Mouse (Mus musculus) T-helper 17 cell (primary cell): ENCODE measurements around the gene Prokr2.
"Not testable (repeated sequence)": the region's sequence is repeated elsewhere in the genome, so short reads cannot be mapped to it uniquely, and the experiment has no call there.

Source experiments
- in situ Hi-C, 2 experiments: fragments of 300-600 bp; cut with MboI, MseI; formaldehyde crosslinking; loops; 1 replicate in 1 of 2; 2 replicates in 1 of 2; pipeline ENCODE4 v1.15.1; 2025; ENCODE audit warnings: high pct_unique_total_duplicates in 2 of 2

The Prokr2 gene

GRCm38 (mm10) chr2:132343846-132344245 is 41.4 kb downstream of the Prokr2 start:
- in situ Hi-C loops = no loop called here

GRCm38 (mm10) chr2:132341293-132341692 is 44.0 kb downstream of the Prokr2 start:
- in situ Hi-C loops = no loop called here

GRCm38 (mm10) chr2:132340350-132340749 is 44.9 kb downstream of the Prokr2 start:
- in situ Hi-C loops = no loop called here

- in situ Hi-C loops = loop anchor here in 1 of 2 experiments (10.0 kb wide), 1 partner anchor 672 kb away; no protein-coding TSS in a partner anchor
These were observed 48.0 kb downstream of the Prokr2 start for GRCm38 (mm10) chr2:132337202-132337601.

- in situ Hi-C loops = loop anchor here (5.0 kb wide), 3 partner anchors 59 to 169 kb away; no protein-coding TSS in a partner anchor
These were observed 61.7 kb downstream of the Prokr2 start for GRCm38 (mm10) chr2:132323541-132323940.

- in situ Hi-C loops = loop anchor here (5.0 kb wide), 3 partner anchors 62 to 172 kb away; no protein-coding TSS in a partner anchor
These were observed 64.7 kb downstream of the Prokr2 start for GRCm38 (mm10) chr2:132320516-132320915.

- in situ Hi-C loops = no loop called here
These were observed 68.1 kb downstream of the Prokr2 start for GRCm38 (mm10) chr2:132317178-132317577.

GRCm38 (mm10) chr2:132316041-132316808 is 69.0 kb downstream of the Prokr2 start:
- in situ Hi-C loops = no loop called here

GRCm38 (mm10) chr2:132314057-132314456 is 71.2 kb downstream of the Prokr2 start:
- in situ Hi-C loops = not testable (repeated sequence)

- in situ Hi-C loops = no loop called here
These were observed 71.7 kb downstream of the Prokr2 start for GRCm38 (mm10) chr2:132313568-132313967.

- in situ Hi-C loops = no loop called here
These were observed 72.6 kb downstream of the Prokr2 start for GRCm38 (mm10) chr2:132312616-132313015.

GRCm38 (mm10) chr2:132309398-132309930 is 75.8 kb downstream of the Prokr2 start:
- in situ Hi-C loops = loop anchor here in 1 of 2 experiments (10.0 kb wide), 1 partner anchor 395 kb away; no protein-coding TSS in a partner anchor

- in situ Hi-C loops = loop anchor here in 1 of 2 experiments (10.0 kb wide), 1 partner anchor 396 kb away; no protein-coding TSS in a partner anchor
These were observed 76.4 kb downstream of the Prokr2 start for GRCm38 (mm10) chr2:132308829-132309228.

- in situ Hi-C loops = loop anchor here in 1 of 2 experiments (10.0 kb wide), 1 partner anchor 397 kb away; no protein-coding TSS in a partner anchor
These were observed 77.9 kb downstream of the Prokr2 start for GRCm38 (mm10) chr2:132307213-132307843.

GRCm38 (mm10) chr2:132305988-132306387 is 79.3 kb downstream of the Prokr2 start:
- in situ Hi-C loops = loop anchor here in 1 of 2 experiments (10.0 kb wide), 1 partner anchor 399 kb away; no protein-coding TSS in a partner anchor

GRCm38 (mm10) chr2:132305165-132305564 is 80.1 kb downstream of the Prokr2 start:
- in situ Hi-C loops = loop anchor here in 1 of 2 experiments (10.0 kb wide), 1 partner anchor 400 kb away; no protein-coding TSS in a partner anchor

GRCm38 (mm10) chr2:132301436-132301835 is 83.8 kb downstream of the Prokr2 start:
- in situ Hi-C loops = loop anchor here in 1 of 2 experiments (10.0 kb wide), 1 partner anchor 403 kb away; no protein-coding TSS in a partner anchor

GRCm38 (mm10) chr2:132298250-132298649 is 87.0 kb downstream of the Prokr2 start:
- in situ Hi-C loops = no loop called here

- in situ Hi-C loops = no loop called here
These were observed 91.4 kb downstream of the Prokr2 start for GRCm38 (mm10) chr2:132293694-132294450.

- in situ Hi-C loops = no loop called here
These were observed 93.2 kb downstream of the Prokr2 start for GRCm38 (mm10) chr2:132292083-132292482.

GRCm38 (mm10) chr2:132291265-132291664 is 94.0 kb downstream of the Prokr2 start:
- in situ Hi-C loops = no loop called here
